Mouse (Mus musculus) CH12.LX (cell line): ENCODE results near the gene Srrt. TPM values are rescaled to one million over a fixed set of nuclear protein-coding genes. Genes with fewer than 3 reads are reported as not detected.

ENCODE experiments used
- DNase-seq: peaks from one replicate; pipeline ENCODE4 v3.0.0-alpha.2; 2013; ENCODE audit errors: extremely low read depth
- H3K27ac ChIP-seq: 2 replicates; pipeline ENCODE4 v1.5.1; 2012; ENCODE audit warnings: low read depth, mild to moderate bottlenecking, control low read depth, moderate library complexity; ENCODE audit not compliant: insufficient read depth
- H3K27me3 ChIP-seq: replicated peaks from 2 replicates; pipeline ENCODE3; 2012; ENCODE audit warnings: inconsistent platforms
- H3K36me3 ChIP-seq, 2 experiments: replicated peaks in 1 of 2; 2 replicates each; pipeline versions ENCODE3 to v1.6.1; 2012; ENCODE audit warnings: inconsistent platforms in 1 of 2, low read length in 1 of 2, mild to moderate bottlenecking in 1 of 2, mixed read lengths in 1 of 2, moderate library complexity in 1 of 2; ENCODE audit not compliant: control insufficient read depth in 1 of 2, insufficient read depth in 1 of 2
- H3K4me1 ChIP-seq, 2 experiments: 2 replicates each; pipeline ENCODE4 v1.6.1; 2012; ENCODE audit warnings: inconsistent platforms in 1 of 2, moderate library complexity in 1 of 2; ENCODE audit not compliant: insufficient read depth in 2 of 2, control insufficient read depth in 1 of 2
- H3K4me2 ChIP-seq: 2 replicates; pipeline ENCODE4 v1.6.1; 2012; ENCODE audit warnings: low read depth, mild to moderate bottlenecking, control low read depth; ENCODE audit not compliant: poor library complexity, insufficient read depth, severe bottlenecking
- H3K4me3 ChIP-seq, 3 experiments: fragments of 150-350 bp in 1 of 3; sonication (generic) in 1 of 3; replicated peaks in 1 of 3; 2 replicates each; pipeline versions ENCODE3 to v1.5.1; 2011 to 2012; ENCODE audit warnings: low read depth in 2 of 3, low read length in 2 of 3, mild to moderate bottlenecking in 2 of 3, moderate library complexity in 2 of 3, control low read depth in 1 of 3, improper control_type of control experiment in 1 of 3, inconsistent platforms in 1 of 3, mixed read lengths in 1 of 3; ENCODE audit not compliant: poor library complexity in 1 of 3
- H3K79me2 ChIP-seq: replicated peaks from 2 replicates; pipeline ENCODE4 v1.6.1; 2012; ENCODE audit warnings: mild to moderate bottlenecking, moderate library complexity; ENCODE audit not compliant: control insufficient read depth, poor library complexity, insufficient read depth, severe bottlenecking; ENCODE audit errors: extremely low read depth
- H3K9ac ChIP-seq: 2 replicates; pipeline ENCODE4 v1.6.1; 2012; ENCODE audit warnings: low read depth, mild to moderate bottlenecking, control low read depth, moderate library complexity; ENCODE audit not compliant: insufficient read depth
- H3K9me3 ChIP-seq: replicated peaks from 2 replicates; pipeline ENCODE3; 2012; ENCODE audit warnings: low read length, inconsistent platforms, mixed read lengths
- BHLHE40 ChIP-seq: IDR thresholded peaks from 2 replicates; pipeline ENCODE4 v1.6.1; 2011; ENCODE audit warnings: mild to moderate bottlenecking, low read depth, low read length, improper control_type of control experiment
- CHD1 ChIP-seq: IDR thresholded peaks from 2 replicates; pipeline ENCODE4 v1.6.1; 2012; ENCODE audit warnings: low read depth, low read length, improper control_type of control experiment, inconsistent platforms
- CHD2 ChIP-seq: IDR thresholded peaks from 2 replicates; pipeline ENCODE4 v1.6.1; 2011; ENCODE audit warnings: low read length, improper control_type of control experiment
- E2F4 ChIP-seq: IDR thresholded peaks from 2 replicates; pipeline ENCODE4 v1.6.1; 2011; ENCODE audit warnings: low read depth, low read length, improper control_type of control experiment; ENCODE audit not compliant: insufficient replicate concordance
- ELF1 ChIP-seq: IDR thresholded peaks from 2 replicates; pipeline ENCODE4 v1.6.1; 2014; ENCODE audit warnings: low read depth, mild to moderate bottlenecking, inconsistent platforms, low read length, improper control_type of control experiment
- EP300 ChIP-seq: IDR thresholded peaks from 2 replicates; pipeline ENCODE4 v1.6.1; 2011; ENCODE audit warnings: low read length, improper control_type of control experiment
- ETS1 ChIP-seq: conservative IDR thresholded peaks from 2 replicates; pipeline ENCODE4 v1.6.1; 2012; ENCODE audit warnings: low read depth, mild to moderate bottlenecking, inconsistent platforms, low read length, improper control_type of control experiment, moderate library complexity
- GABPA ChIP-seq: IDR thresholded peaks from 2 replicates; pipeline ENCODE4 v1.6.1; 2012; ENCODE audit warnings: low read depth, low read length, improper control_type of control experiment, inconsistent platforms; ENCODE audit not compliant: insufficient replicate concordance
- HCFC1 ChIP-seq: IDR thresholded peaks from 2 replicates; pipeline ENCODE4 v1.6.1; 2012; ENCODE audit warnings: low read depth, mild to moderate bottlenecking, inconsistent platforms, low read length, improper control_type of control experiment
- JUN ChIP-seq: IDR thresholded peaks from 2 replicates; pipeline ENCODE4 v1.6.1; 2011; ENCODE audit warnings: low read depth, mild to moderate bottlenecking, low read length, improper control_type of control experiment, moderate library complexity; ENCODE audit not compliant: insufficient read depth
- JUND ChIP-seq: conservative IDR thresholded peaks from 2 replicates; pipeline ENCODE4 v1.6.1; 2011; ENCODE audit warnings: low read depth, low read length, improper control_type of control experiment
- KAT2A ChIP-seq: IDR thresholded peaks from 2 replicates; pipeline ENCODE4 v1.6.1; 2012; ENCODE audit warnings: low read length, improper control_type of control experiment, inconsistent platforms; ENCODE audit not compliant: insufficient replicate concordance
- MAFK ChIP-seq: IDR thresholded peaks from 2 replicates; pipeline ENCODE4 v1.6.1; 2011; ENCODE audit warnings: low read length, improper control_type of control experiment; ENCODE audit not compliant: insufficient replicate concordance
- MAX ChIP-seq: IDR thresholded peaks from 2 replicates; pipeline ENCODE4 v1.6.1; 2011; ENCODE audit warnings: low read length, improper control_type of control experiment
- MAZ ChIP-seq: IDR thresholded peaks from 2 replicates; pipeline ENCODE4 v1.6.1; 2012; ENCODE audit warnings: low read depth, mild to moderate bottlenecking, inconsistent platforms, low read length, improper control_type of control experiment, moderate library complexity
- MEF2A ChIP-seq: IDR thresholded peaks from 2 replicates; pipeline ENCODE4 v1.6.1; 2014; ENCODE audit warnings: low read depth, mild to moderate bottlenecking, inconsistent platforms, low read length, improper control_type of control experiment, borderline replicate concordance
- MXI1 ChIP-seq: IDR thresholded peaks from 2 replicates; pipeline ENCODE4 v1.6.1; 2011; ENCODE audit warnings: mild to moderate bottlenecking, low read depth, low read length, improper control_type of control experiment
- MYC ChIP-seq: IDR thresholded peaks from 2 replicates; pipeline ENCODE4 v1.6.1; 2011; ENCODE audit warnings: low read depth, mild to moderate bottlenecking, improper control_type of control experiment, low read length
- NELFE ChIP-seq: IDR thresholded peaks from 2 replicates; pipeline ENCODE4 v1.6.1; 2011; ENCODE audit warnings: low read depth, low read length, improper control_type of control experiment
- NRF1 ChIP-seq: IDR thresholded peaks from 2 replicates; pipeline ENCODE4 v1.6.1; 2014; ENCODE audit warnings: low read depth, mild to moderate bottlenecking, inconsistent platforms, low read length, improper control_type of control experiment, moderate library complexity
- PAX5 ChIP-seq: IDR thresholded peaks from 2 replicates; pipeline ENCODE4 v1.6.1; 2012; ENCODE audit warnings: low read length, inconsistent platforms, mixed read lengths
- POLR2A ChIP-seq: IDR thresholded peaks from 2 replicates; pipeline ENCODE4 v1.6.1; 2011; ENCODE audit warnings: low read depth, mild to moderate bottlenecking, improper control_type of control experiment, low read length
- POLR2AphosphoS2 ChIP-seq: IDR thresholded peaks from 2 replicates; pipeline ENCODE4 v1.6.1; 2011; ENCODE audit warnings: low read depth, low read length, improper control_type of control experiment
- RCOR1 ChIP-seq: conservative IDR thresholded peaks from 2 replicates; pipeline ENCODE4 v1.6.1; 2012; ENCODE audit warnings: low read depth, mild to moderate bottlenecking, inconsistent platforms, low read length, improper control_type of control experiment
- SIN3A ChIP-seq: IDR thresholded peaks from 2 replicates; pipeline ENCODE4 v1.6.1; 2012; ENCODE audit warnings: low read length, improper control_type of control experiment, inconsistent platforms
- SMC3 ChIP-seq: IDR thresholded peaks from 2 replicates; pipeline ENCODE4 v1.6.1; 2011; ENCODE audit warnings: low read depth, low read length, improper control_type of control experiment
- TBP ChIP-seq: conservative IDR thresholded peaks from 2 replicates; pipeline ENCODE4 v1.6.1; 2011; ENCODE audit warnings: low read depth, low read length, improper control_type of control experiment
- TCF12 ChIP-seq: IDR thresholded peaks from 2 replicates; pipeline ENCODE4 v1.6.1; 2014; ENCODE audit warnings: low read depth, mild to moderate bottlenecking, inconsistent platforms, low read length, improper control_type of control experiment
- UBTF ChIP-seq: IDR thresholded peaks from 2 replicates; pipeline ENCODE4 v1.6.1; 2012; ENCODE audit warnings: low read depth, mild to moderate bottlenecking, inconsistent platforms, low read length, improper control_type of control experiment, moderate library complexity
- USF1 ChIP-seq: IDR thresholded peaks from 2 replicates; pipeline ENCODE4 v1.6.1; 2014; ENCODE audit warnings: low read depth, mild to moderate bottlenecking, inconsistent platforms, low read length, improper control_type of control experiment
- USF2 ChIP-seq: conservative IDR thresholded peaks from 2 replicates; pipeline ENCODE4 v1.6.1; 2011; ENCODE audit warnings: low read depth, low read length, improper control_type of control experiment
- ZC3H11A ChIP-seq: IDR thresholded peaks from 2 replicates; pipeline ENCODE4 v1.6.1; 2012; ENCODE audit warnings: low read depth, mild to moderate bottlenecking, inconsistent platforms, low read length, improper control_type of control experiment
- ZKSCAN1 ChIP-seq: IDR thresholded peaks from 2 replicates; pipeline ENCODE4 v1.6.1; 2012; ENCODE audit warnings: low read depth, inconsistent platforms, low read length, improper control_type of control experiment, borderline replicate concordance
- ZMIZ1 ChIP-seq: IDR thresholded peaks from 2 replicates; pipeline ENCODE4 v1.6.1; 2012; ENCODE audit warnings: low read depth, mild to moderate bottlenecking, inconsistent platforms, low read length, improper control_type of control experiment
- ZNF384 ChIP-seq: IDR thresholded peaks from 2 replicates; pipeline ENCODE4 v1.6.1; 2012; ENCODE audit warnings: low read depth, low read length, improper control_type of control experiment, inconsistent platforms
- dilution Hi-C: fragments of 300-500 bp; cut with MboI; formaldehyde crosslinking; loops from 2 replicates; pipeline ENCODE4 v1.14.3; 2020; ENCODE audit warnings: low sequenced_read_pairs; ENCODE audit not compliant: extremely low pct_unique_long_range_greater_than_20kb, extremely low pct_ligation_motif_present
- in situ Hi-C: fragments of 300-500 bp; cut with MboI; formaldehyde crosslinking; loops from 3 replicates; pipeline ENCODE4 v1.14.3; 2019; ENCODE audit warnings: low sequenced_read_pairs, low pct_ligation_motif_present, low pct_unique_long_range_greater_than_20kb, mixed read lengths
- polyA plus RNA-seq: library from polyadenylated mRNA; unstranded; fragments of >175 nt; gene quantifications from 2 replicates; pipeline ENCODE4 v1.2.1, GENCODE M21; 2012; ENCODE audit warnings: low read depth; ENCODE audit not compliant: insufficient read length
- total RNA-seq, 2 experiments: library from RNA; depleted of rRNA; stranded (reverse); fragments of 300-350 nt in 1 of 2; fragments of >200 nt in 1 of 2; gene quantifications; 2 replicates each; pipeline ENCODE4 v1.2.3; 2012 to 2014

Gene Srrt
- total RNA-seq (2012; rRNA removed), result 165 and 267 TPM in 2 replicates
- 148 and 183 TPM in 2 replicates for total RNA-seq (2014; rRNA removed)
- 493 and 576 TPM in 2 replicates for polyA plus RNA-seq

DNA sequence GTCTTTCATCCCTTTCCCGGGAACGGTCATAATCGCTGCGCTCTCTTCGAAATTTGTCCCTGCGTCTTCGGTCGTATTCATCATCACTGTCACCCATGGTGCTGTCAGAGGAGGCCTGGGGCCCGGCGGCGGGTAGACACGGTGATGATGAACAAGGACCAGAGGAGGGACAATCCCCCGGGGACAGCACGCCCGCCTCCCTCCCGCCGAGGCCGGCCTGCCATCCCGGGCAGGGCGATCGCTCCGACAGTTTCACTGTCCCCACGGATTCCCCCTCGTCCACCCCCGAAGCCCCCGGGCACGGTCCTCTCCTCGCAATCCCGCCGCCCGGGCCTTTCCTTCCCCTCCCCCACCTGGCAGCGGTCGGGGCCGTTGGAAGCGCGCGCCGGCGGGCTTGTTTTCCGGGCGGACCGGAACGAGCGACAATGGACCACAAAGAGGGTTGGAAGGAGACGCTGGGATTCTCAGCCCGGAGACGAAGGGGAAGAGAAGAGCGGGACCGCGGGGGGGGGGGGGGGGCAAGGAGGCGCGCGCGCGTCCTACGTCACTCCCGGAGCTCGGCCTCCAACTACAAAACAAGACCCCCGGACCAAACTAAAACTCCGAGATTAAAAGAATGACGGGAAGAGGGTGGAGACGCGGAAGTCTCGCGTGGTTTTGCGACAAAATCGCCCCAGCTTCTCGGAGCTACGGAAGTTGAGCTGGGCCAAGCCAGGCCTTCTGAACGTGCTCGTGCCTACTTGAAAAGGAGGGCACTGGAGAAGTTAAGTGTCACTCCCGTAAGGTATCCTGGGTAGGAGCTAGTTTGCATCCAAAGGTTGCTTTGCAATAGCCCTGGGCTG lies at the start of gene Srrt:
Gene Srrt (minus strand): TSS at position 604 of the 842 bp plus-strand sequence.
- dilution Hi-C loops, result no loop called here
- H3K27ac ChIP-seq, result peak within 1 kb of the TSS; percentile 89
- in situ Hi-C loops, result no loop called here

DNA sequence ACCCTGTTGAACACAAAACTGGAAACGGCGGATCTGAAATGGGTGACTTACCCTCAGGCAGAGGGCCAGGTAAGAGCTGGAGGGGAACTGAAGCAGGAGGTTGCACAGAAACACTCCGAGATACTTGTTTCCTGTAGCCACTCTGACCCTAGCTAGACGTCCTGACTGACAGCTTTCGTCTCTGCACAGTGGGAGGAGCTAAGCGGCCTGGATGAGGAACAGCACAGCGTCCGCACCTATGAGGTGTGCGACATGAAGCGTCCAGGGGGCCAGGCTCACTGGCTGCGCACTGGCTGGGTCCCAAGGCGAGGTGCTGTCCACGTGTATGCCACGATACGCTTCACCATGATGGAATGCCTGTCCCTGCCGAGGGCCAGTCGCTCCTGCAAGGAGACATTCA lies 46.6 kb upstream of the Srrt start:
- Histone ChIP-seq H3K27ac (no peak overlapping the region), H3K9me3 (no peaks in the 10 kb centered on the region), H3K4me1 (peaks cover 6 to 16% of the 10 kb centered on the region in 2 experiments; a peak in 3 of 4 replicates), H3K9ac (no peak overlapping the region), H3K4me2 (no peak overlapping the region), H3K4me3 (no peak overlapping the region), H3K27me3 (peaks cover 76% of the 10 kb centered on the region), H3K79me2 (no peaks in the 10 kb centered on the region), H3K36me3 (no peaks in the 10 kb centered on the region)
- dilution Hi-C loops (no loop called here), in situ Hi-C loops (no loop called here)
- no peak for DNase-seq
- TF ChIP-seq TBP (no peak), MYC (no peak), NELFE (no peak), TCF12 (no peak), ZMIZ1 (no peak), MAFK (no peak), ETS1 (no peak), MAZ (no peak), SIN3A (no peak), JUN (no peak), HCFC1 (no peak)

More for the DNA sequence above, at the start of gene Srrt:
- peak; percentile 96 for DNase-seq
- Histone ChIP-seq H3K79me2 (peaks cover 54% of the 10 kb centered on the region), H3K4me1 (peaks cover 12 to 64% of the 10 kb centered on the region in 2 experiments), H3K9me3 (peaks cover 6% of the 10 kb centered on the region), H3K36me3 (peaks cover 17 to 55% of the 10 kb centered on the region in 2 experiments), H3K4me2 (peak within 1 kb of the TSS; percentile 93), H3K27me3 (no peaks in the 10 kb centered on the region), H3K9ac (peak within 1 kb of the TSS; percentile 89), H3K4me3 (peak within 1 kb of the TSS; percentile 82 to 88 (median 83))
- TF ChIP-seq ETS1, result no peak; the same call in 1 of the 2 replicates
- TF ChIP-seq JUND, result no peak
- TF ChIP-seq TBP, result peak; percentile 86
- TF ChIP-seq POLR2AphosphoS2, result peak; percentile 83
- TF ChIP-seq ZNF384, result no peak
- peak; percentile 69; the same call in 1 of the 2 replicates for TF ChIP-seq KAT2A
- peak; percentile 70; the same call in 1 of the 2 replicates for TF ChIP-seq MXI1
- TF ChIP-seq CHD1, result no peak
- no peak; the same call in 1 of the 2 replicates for TF ChIP-seq ZMIZ1
- TF ChIP-seq MEF2A, result no peak; the same call in 1 of the 2 replicates
- peak; percentile 94 for TF ChIP-seq MYC
- TF ChIP-seq ELF1, result peak; percentile 88
- no peak for TF ChIP-seq JUN
- TF ChIP-seq NELFE, result peak; percentile 81
- 0 out of 2 replicates have a peak, but pooled peaks have one; percentile 5 for TF ChIP-seq E2F4
- no peak for TF ChIP-seq MAFK
- TF ChIP-seq CHD2, result peak; percentile 98
- peak; percentile 70 for TF ChIP-seq TCF12
- TF ChIP-seq SMC3, result no peak
- TF ChIP-seq HCFC1, result peak; percentile 84
- no peak for TF ChIP-seq ZC3H11A
- TF ChIP-seq UBTF, result no peak
- TF ChIP-seq BHLHE40, result peak; percentile 91
- no peak for TF ChIP-seq RCOR1
- TF ChIP-seq SIN3A, result peak; percentile 45; the same call in 1 of the 2 replicates
- TF ChIP-seq PAX5, result no peak
- TF ChIP-seq NRF1, result no peak
- peak; percentile 76 for TF ChIP-seq MAZ
- no peak for TF ChIP-seq EP300
- TF ChIP-seq USF2, result no peak
- TF ChIP-seq POLR2A, result peak; percentile 94
- TF ChIP-seq GABPA, result no peak
- no peak for TF ChIP-seq USF1
- TF ChIP-seq ZKSCAN1, result no peak
- TF ChIP-seq MAX, result peak; percentile 77
